Mouse (Mus musculus): ENCODE measurements at regions not wholly inside any gene's neighbourhood (a gene's known extent, or its start where the extent isn't known, plus 50 kb on each side); places are given as distances from the start of the nearest gene placed in this dataset.

DNA sequence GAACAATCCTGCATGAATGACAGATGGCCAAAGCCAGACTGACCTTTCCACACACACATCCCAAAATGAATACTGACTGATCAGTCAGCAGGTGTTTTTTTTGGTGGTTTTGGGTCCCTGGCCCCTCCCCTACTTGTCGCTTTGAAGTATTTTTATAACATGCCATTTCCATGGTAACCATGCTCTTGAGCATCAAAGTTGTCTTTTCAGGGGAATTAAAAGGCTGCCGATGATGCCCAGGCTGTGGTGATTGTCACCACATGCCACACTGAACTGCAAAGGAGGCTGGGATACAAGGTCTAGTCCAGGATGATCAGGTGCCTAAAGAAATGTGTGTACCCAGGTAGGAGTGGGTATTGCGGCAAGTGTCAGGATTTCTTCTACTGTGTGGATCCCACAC, 92.3 kb upstream of the Frmd4a start:
- H3K9ac ChIP-seq (ENCODE audit: low read length) = no peak overlapping the region
- 73% methylated on average over 3 of the region's 3 CpGs for WGBS
- no peaks in the 10 kb centered on the region for H3K4me1 ChIP-seq (replicated peaks; ENCODE audit: control insufficient read depth, insufficient read depth, low read length)
- H3K4me2 ChIP-seq (ENCODE audit: low read depth, low read length, severe bottlenecking) = no peak overlapping the region
- no peaks in the 10 kb centered on the region for H3K36me3 ChIP-seq (ENCODE audit: control insufficient read depth, insufficient read depth, low read length)
- H3K4me3 ChIP-seq (ENCODE audit: low read depth, low read length) = no peak overlapping the region
- H3K9me3 ChIP-seq (ENCODE audit: control insufficient read depth, low read length) = no peaks in the 10 kb centered on the region
- no peak for DNase-seq (ENCODE audit: low spot score)
- no peak overlapping the region for H3K27ac ChIP-seq (ENCODE audit: low read depth, low read length)
- no peaks in the 10 kb centered on the region for H3K27me3 ChIP-seq (ENCODE audit: control insufficient read depth, insufficient read depth, low read length)
- ATAC-seq (replicated peaks; ENCODE audit: low FRiP score) = no peak

DNA sequence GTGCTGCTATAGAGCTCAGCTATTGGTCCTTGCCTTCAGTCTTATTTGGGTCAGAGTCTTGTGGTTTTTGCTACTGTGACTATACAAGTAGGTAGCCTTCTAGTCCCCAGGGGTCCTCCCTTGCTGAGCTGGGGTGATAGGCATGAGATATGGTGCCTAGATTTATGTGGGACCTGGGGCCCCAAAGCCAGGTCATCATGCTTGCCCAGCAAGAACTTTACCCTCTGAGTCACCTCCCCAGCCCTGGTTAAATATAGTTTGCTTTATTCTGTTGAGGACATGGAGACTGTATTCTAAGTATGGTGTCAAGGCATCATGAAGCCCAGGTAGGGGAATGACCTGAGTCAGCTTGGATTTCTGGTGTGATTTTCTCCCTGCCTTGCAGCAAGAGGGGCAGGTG, 91.4 kb upstream of the Frmd4a start:
- ATAC-seq (replicated peaks; ENCODE audit: low FRiP score) (no peak), DNase-seq (ENCODE audit: low spot score) (no peak)
- Histone ChIP-seq H3K9ac (ENCODE audit: low read length) (no peak overlapping the region), H3K4me3 (ENCODE audit: low read depth, low read length) (no peak overlapping the region), H3K27me3 (ENCODE audit: control insufficient read depth, insufficient read depth, low read length) (no peaks in the 10 kb centered on the region), H3K27ac (ENCODE audit: low read depth, low read length) (no peak overlapping the region), H3K4me1 (replicated peaks; ENCODE audit: control insufficient read depth, insufficient read depth, low read length) (no peaks in the 10 kb centered on the region), H3K4me2 (ENCODE audit: low read depth, low read length, severe bottlenecking) (no peak overlapping the region), H3K9me3 (ENCODE audit: control insufficient read depth, low read length) (no peaks in the 10 kb centered on the region), H3K36me3 (ENCODE audit: control insufficient read depth, insufficient read depth, low read length) (no peaks in the 10 kb centered on the region)

DNA sequence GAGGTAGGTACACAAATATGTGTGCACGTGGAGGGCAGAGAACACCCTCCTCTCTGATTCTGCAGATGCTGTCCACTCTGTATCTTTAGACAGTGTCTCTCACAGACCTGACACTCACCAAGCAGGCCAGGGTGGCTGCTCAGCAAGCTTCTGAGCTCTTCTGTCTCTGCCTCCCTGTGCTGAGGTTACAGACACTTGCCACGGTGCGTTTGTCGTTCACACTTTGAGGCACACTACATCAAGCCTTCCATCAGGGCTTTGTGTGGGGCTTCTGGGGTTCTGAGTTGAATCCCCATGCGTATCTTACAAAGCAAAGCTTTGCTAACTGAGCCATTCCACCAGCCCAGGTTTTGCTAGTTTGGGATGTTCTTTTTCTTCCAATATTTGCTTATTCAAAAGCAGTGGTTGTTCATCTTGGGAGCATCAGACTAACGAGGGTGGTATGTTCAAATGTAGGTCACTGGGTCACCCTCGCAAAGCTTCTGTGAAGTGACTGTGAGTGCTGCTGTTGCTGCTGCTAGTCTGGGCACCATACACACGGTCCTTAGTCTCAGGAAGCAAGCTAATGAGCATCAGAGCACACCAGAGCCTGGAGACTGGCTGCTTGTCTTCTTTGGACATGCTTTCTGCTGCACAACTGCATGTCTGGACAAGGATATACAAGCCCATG, 90.2 kb upstream of the Frmd4a start:
- no peaks in the 10 kb centered on the region for H3K27me3 ChIP-seq (ENCODE audit: control insufficient read depth, insufficient read depth, low read length)
- no peak for ATAC-seq (replicated peaks; ENCODE audit: low FRiP score)
- H3K4me3 ChIP-seq (ENCODE audit: low read depth, low read length) = no peak overlapping the region
- no peaks in the 10 kb centered on the region for H3K4me1 ChIP-seq (replicated peaks; ENCODE audit: control insufficient read depth, insufficient read depth, low read length)
- 68% methylated on average over 8 of the region's 8 CpGs for WGBS
- DNase-seq (ENCODE audit: low spot score) = no peak
- H3K36me3 ChIP-seq (ENCODE audit: control insufficient read depth, insufficient read depth, low read length) = no peaks in the 10 kb centered on the region
- H3K27ac ChIP-seq (ENCODE audit: low read depth, low read length) = no peak overlapping the region
- H3K9ac ChIP-seq (ENCODE audit: low read length) = no peak overlapping the region
- H3K4me2 ChIP-seq (ENCODE audit: low read depth, low read length, severe bottlenecking) = no peak overlapping the region
- no peaks in the 10 kb centered on the region for H3K9me3 ChIP-seq (ENCODE audit: control insufficient read depth, low read length)

DNA sequence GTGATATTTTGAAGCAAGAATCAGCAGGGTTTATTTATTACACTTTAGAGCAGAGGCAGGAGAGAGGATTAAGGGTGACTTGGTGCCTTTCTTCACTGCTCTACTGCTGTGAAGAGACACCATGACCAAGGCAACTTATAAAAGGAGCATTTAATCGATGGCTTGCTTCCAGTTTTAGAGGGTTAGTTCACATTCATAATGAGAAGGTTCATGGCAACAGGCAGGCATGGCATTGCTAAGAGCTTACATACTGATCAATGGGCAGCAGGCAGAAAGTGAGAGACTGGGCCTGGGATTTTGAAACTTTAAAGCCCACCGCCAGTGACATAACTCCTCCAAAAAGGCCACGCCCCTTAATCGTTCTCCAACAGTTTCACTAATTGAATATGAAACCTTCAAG, 89.7 kb upstream of the Frmd4a start:
- H3K4me1 ChIP-seq (replicated peaks; ENCODE audit: control insufficient read depth, insufficient read depth, low read length) = no peaks in the 10 kb centered on the region
- DNase-seq (ENCODE audit: low spot score) = no peak
- no peaks in the 10 kb centered on the region for H3K9me3 ChIP-seq (ENCODE audit: control insufficient read depth, low read length)
- 77% methylated on average over 4 of the region's 4 CpGs for WGBS
- no peak overlapping the region for H3K27ac ChIP-seq (ENCODE audit: low read depth, low read length)
- no peaks in the 10 kb centered on the region for H3K27me3 ChIP-seq (ENCODE audit: control insufficient read depth, insufficient read depth, low read length)
- ATAC-seq (replicated peaks; ENCODE audit: low FRiP score) = no peak
- H3K4me2 ChIP-seq (ENCODE audit: low read depth, low read length, severe bottlenecking) = no peak overlapping the region
- no peak overlapping the region for H3K4me3 ChIP-seq (ENCODE audit: low read depth, low read length)
- no peak overlapping the region for H3K9ac ChIP-seq (ENCODE audit: low read length)
- H3K36me3 ChIP-seq (ENCODE audit: control insufficient read depth, insufficient read depth, low read length) = no peaks in the 10 kb centered on the region

DNA sequence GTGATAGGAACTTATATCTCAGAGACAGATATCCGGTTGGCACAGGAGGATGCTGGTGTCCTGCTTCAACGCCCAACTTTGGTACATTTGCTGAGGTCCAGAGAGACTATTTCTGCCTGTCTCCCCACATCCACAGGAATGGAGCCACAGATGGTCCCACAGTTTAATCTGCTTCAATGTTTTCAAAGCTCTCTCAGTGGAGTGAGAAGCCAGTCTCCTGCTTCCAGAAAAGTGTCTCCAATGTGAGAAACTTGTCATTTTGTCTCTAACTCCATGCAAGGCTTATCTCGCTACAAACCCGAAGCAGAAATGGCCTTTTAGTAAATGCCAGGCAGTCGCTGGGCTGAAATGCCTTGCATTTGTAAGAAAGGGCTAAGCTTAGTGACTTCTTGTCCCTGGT, 86.9 kb upstream of the Frmd4a start:
- H3K9ac ChIP-seq (ENCODE audit: low read length) = no peak overlapping the region
- no peak overlapping the region for H3K4me2 ChIP-seq (ENCODE audit: low read depth, low read length, severe bottlenecking)
- DNase-seq (ENCODE audit: low spot score) (no peak), ATAC-seq (replicated peaks; ENCODE audit: low FRiP score) (no peak)
- H3K36me3 ChIP-seq (ENCODE audit: control insufficient read depth, insufficient read depth, low read length) = no peaks in the 10 kb centered on the region
- H3K4me1 ChIP-seq (replicated peaks; ENCODE audit: control insufficient read depth, insufficient read depth, low read length) = no peaks in the 10 kb centered on the region
- WGBS = 84% methylated on average over 5 of the region's 5 CpGs
- no peak overlapping the region for H3K4me3 ChIP-seq (ENCODE audit: low read depth, low read length)
- H3K27me3 ChIP-seq (ENCODE audit: control insufficient read depth, insufficient read depth, low read length) = no peaks in the 10 kb centered on the region
- no peak overlapping the region for H3K27ac ChIP-seq (ENCODE audit: low read depth, low read length)
- H3K9me3 ChIP-seq (ENCODE audit: control insufficient read depth, low read length) = no peaks in the 10 kb centered on the region

DNA sequence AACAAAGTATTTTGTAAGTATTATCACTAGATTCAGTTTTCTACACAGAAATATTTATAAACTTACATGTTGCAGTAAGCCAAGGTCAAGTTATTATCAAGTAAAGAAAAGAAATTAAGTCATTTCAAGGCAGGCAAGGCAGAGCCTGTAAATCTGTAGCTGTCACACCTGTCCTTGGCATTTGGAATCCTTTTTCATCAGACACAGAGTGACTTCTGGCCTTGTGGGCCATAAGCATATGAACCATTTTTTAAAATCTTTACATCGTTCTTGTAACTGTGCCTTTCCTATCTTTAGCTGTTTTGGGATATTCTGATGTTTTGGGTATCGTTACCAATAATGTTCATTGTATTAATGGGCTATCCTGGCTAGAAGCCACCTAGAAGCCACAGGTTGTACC, 76.7 kb upstream of the Frmd4a start:
- no peak overlapping the region for H3K4me3 ChIP-seq (ENCODE audit: low read depth, low read length)
- WGBS = 82% methylated on average over 2 of the region's 2 CpGs
- H3K36me3 ChIP-seq (ENCODE audit: control insufficient read depth, insufficient read depth, low read length) = no peaks in the 10 kb centered on the region
- H3K9ac ChIP-seq (ENCODE audit: low read length) = no peak overlapping the region
- no peaks in the 10 kb centered on the region for H3K9me3 ChIP-seq (ENCODE audit: control insufficient read depth, low read length)
- ATAC-seq (replicated peaks; ENCODE audit: low FRiP score) (no peak), DNase-seq (ENCODE audit: low spot score) (no peak)
- H3K27ac ChIP-seq (ENCODE audit: low read depth, low read length) = no peak overlapping the region
- H3K4me1 ChIP-seq (replicated peaks; ENCODE audit: control insufficient read depth, insufficient read depth, low read length) = no peaks in the 10 kb centered on the region
- no peaks in the 10 kb centered on the region for H3K27me3 ChIP-seq (ENCODE audit: control insufficient read depth, insufficient read depth, low read length)
- H3K4me2 ChIP-seq (ENCODE audit: low read depth, low read length, severe bottlenecking) = no peak overlapping the region

DNA sequence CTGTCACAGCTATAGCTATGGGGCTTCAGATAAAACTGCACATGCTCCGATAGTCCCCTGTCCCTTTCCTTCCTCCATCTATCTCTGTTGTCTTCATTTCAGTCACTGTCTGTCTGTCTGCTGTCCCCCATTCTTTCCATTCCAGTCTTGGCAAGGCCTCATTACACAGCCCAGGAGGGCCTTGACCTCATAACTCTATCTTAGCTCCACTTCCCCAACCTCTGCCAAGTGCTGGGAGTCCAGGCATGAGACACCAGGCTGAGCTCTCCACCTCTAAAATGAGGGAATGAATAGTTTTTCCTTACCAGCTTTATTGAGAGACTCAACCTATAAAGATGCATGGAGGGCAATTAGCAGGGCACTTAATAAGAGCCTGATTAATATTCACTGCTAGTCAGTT, 76.0 kb upstream of the Frmd4a start:
- H3K27me3 ChIP-seq (ENCODE audit: control insufficient read depth, insufficient read depth, low read length) = no peaks in the 10 kb centered on the region
- H3K36me3 ChIP-seq (ENCODE audit: control insufficient read depth, insufficient read depth, low read length) = no peaks in the 10 kb centered on the region
- no peak for ATAC-seq (replicated peaks; ENCODE audit: low FRiP score)
- no peak overlapping the region for H3K9ac ChIP-seq (ENCODE audit: low read length)
- no peak overlapping the region for H3K27ac ChIP-seq (ENCODE audit: low read depth, low read length)
- no peak overlapping the region for H3K4me2 ChIP-seq (ENCODE audit: low read depth, low read length, severe bottlenecking)
- 97% methylated on average over 1 of the region's 1 CpGs for WGBS
- no peak for DNase-seq (ENCODE audit: low spot score)
- no peaks in the 10 kb centered on the region for H3K9me3 ChIP-seq (ENCODE audit: control insufficient read depth, low read length)
- no peak overlapping the region for H3K4me3 ChIP-seq (ENCODE audit: low read depth, low read length)
- no peaks in the 10 kb centered on the region for H3K4me1 ChIP-seq (replicated peaks; ENCODE audit: control insufficient read depth, insufficient read depth, low read length)

DNA sequence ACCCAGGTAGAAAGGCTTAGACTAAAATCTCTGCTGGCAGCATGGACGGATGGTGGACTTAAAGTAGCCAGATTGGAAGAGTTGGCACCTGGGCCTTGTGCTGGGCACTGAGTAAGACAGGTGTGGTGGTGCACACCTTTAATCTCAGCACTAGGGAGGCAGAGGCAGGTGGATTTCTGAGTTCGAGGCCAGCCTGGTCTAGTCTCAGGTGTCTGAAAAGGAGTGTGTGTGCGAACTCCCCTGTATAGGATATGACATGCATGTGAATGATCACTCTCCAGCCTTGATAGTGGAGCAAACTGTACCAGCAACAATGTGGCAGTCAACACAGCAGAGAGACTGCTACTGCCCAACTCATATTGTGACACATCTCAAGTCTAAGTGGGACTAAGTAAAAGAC, 70.1 kb upstream of the Frmd4a start:
- Histone ChIP-seq H3K27me3 (ENCODE audit: control insufficient read depth, insufficient read depth, low read length) (no peaks in the 10 kb centered on the region), H3K9ac (ENCODE audit: low read length) (no peak overlapping the region), H3K4me1 (replicated peaks; ENCODE audit: control insufficient read depth, insufficient read depth, low read length) (no peaks in the 10 kb centered on the region), H3K9me3 (ENCODE audit: control insufficient read depth, low read length) (no peaks in the 10 kb centered on the region), H3K36me3 (ENCODE audit: control insufficient read depth, insufficient read depth, low read length) (no peaks in the 10 kb centered on the region), H3K4me2 (ENCODE audit: low read depth, low read length, severe bottlenecking) (no peak overlapping the region), H3K4me3 (ENCODE audit: low read depth, low read length) (no peak overlapping the region), H3K27ac (ENCODE audit: low read depth, low read length) (no peak overlapping the region)
- 88% methylated on average over 3 of the region's 3 CpGs for WGBS
- no peak for ATAC-seq (replicated peaks; ENCODE audit: low FRiP score)
- no peak for DNase-seq (ENCODE audit: low spot score)

DNA sequence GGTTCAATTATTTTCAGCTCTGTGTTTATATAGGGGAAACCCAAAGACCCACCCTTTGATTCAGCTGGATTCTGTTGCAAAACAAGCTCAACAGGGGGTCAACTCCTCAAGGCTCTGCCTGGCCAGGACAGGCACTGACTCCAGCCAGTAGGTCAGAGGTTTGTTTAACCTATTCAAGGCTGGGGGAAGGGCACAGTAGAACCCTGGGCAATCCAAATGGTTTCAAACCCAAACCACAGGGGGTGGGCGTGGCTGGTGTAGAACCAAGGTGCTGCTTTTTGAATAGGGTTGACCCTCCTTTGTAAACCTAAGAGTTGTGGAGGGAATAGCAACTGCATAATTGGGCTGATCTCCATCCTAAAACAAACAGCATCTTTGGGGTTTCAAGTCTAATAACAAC, 69.2 kb upstream of the Frmd4a start:
- no peak overlapping the region for H3K9ac ChIP-seq (ENCODE audit: low read length)
- H3K4me2 ChIP-seq (ENCODE audit: low read depth, low read length, severe bottlenecking) = no peak overlapping the region
- ATAC-seq (replicated peaks; ENCODE audit: low FRiP score) (no peak), DNase-seq (ENCODE audit: low spot score) (no peak)
- no peaks in the 10 kb centered on the region for H3K9me3 ChIP-seq (ENCODE audit: control insufficient read depth, low read length)
- 54% methylated on average over 1 of the region's 1 CpGs for WGBS
- no peaks in the 10 kb centered on the region for H3K36me3 ChIP-seq (ENCODE audit: control insufficient read depth, insufficient read depth, low read length)
- no peaks in the 10 kb centered on the region for H3K4me1 ChIP-seq (replicated peaks; ENCODE audit: control insufficient read depth, insufficient read depth, low read length)
- no peaks in the 10 kb centered on the region for H3K27me3 ChIP-seq (ENCODE audit: control insufficient read depth, insufficient read depth, low read length)
- no peak overlapping the region for H3K4me3 ChIP-seq (ENCODE audit: low read depth, low read length)
- no peak overlapping the region for H3K27ac ChIP-seq (ENCODE audit: low read depth, low read length)
